17 mouse cellular contexts compared by ENCODE assay signal in the genomic region with DNA sequence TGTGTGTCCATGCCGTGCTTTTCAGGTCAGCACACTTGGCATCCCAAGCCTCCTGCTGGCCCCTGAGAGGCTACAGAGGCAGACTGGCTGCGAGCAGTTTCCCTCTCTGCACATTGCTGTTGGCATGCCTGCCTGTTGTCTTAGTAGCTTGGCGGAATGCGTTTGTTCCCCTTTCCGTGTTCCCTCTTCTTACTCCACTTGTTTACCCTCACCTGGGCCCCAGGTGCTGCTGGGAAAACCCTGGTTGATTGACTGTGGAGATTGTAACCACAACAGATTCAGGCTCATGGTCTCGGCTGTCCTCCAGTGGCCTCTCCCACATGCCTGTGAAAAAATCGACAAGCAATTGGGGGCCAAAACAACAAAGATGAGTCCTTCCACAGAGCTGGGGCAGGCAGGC. TPM values are rescaled to one million over a fixed set of nuclear protein-coding genes. Genes with fewer than 3 reads are reported as not detected.
A peak's percentile ranks its signal among the peaks of the same experiment; 100 is the strongest.
DNase-seq lines count a peak whose midpoint lies in the region; ATAC-seq lines count a peak whose summit lies in the region.
"Had no signal": no experiment of that assay in that cellular context is flagged by ENCODE, and none has a peak within 500 bp of the region (broad histone marks: within the 10 kb centered on the region; RNA-seq: fewer than 3 reads in every experiment).

No protein-coding gene starts in this region.

- peaks cover 15% of the 10 kb centered on the region for H3K4me1 ChIP-seq in embryonic facial prominence, embryonic 14.5 days (ENCODE audit: control insufficient read depth, insufficient read depth, low read length)
- H3K4me1 ChIP-seq in hindbrain, embryonic 13.5 days (replicated peaks), result 0 out of 2 replicates have a peak, but pooled peaks cover 19% of the 10 kb centered on the region
- H3K4me1 ChIP-seq in midbrain, embryonic 13.5 days (replicated peaks), result peaks cover 14% of the 10 kb centered on the region
- H3K4me1 ChIP-seq: intestine, embryonic 15.5 days; liver, embryonic 13.5 days; megakaryocyte, embryonic 14.5 days had no signal

- no peak overlapping the region for H3K9ac ChIP-seq in embryonic facial prominence, embryonic 14.5 days (ENCODE audit: low read depth, low read length)
- no peak overlapping the region for H3K9ac ChIP-seq in hindbrain, embryonic 13.5 days
- no peak overlapping the region for H3K9ac ChIP-seq in midbrain, embryonic 13.5 days (replicated peaks)
- H3K9ac ChIP-seq: forebrain, postnatal 0 days; intestine, embryonic 15.5 days; liver, embryonic 13.5 days; neural tube, embryonic 12.5 days had no signal

- no peak overlapping the region for H3K4me2 ChIP-seq in embryonic facial prominence, embryonic 14.5 days (ENCODE audit: low read depth, low read length)
- no peak overlapping the region for H3K4me2 ChIP-seq in hindbrain, embryonic 13.5 days
- no peak overlapping the region for H3K4me2 ChIP-seq in midbrain, embryonic 13.5 days (replicated peaks)
- H3K4me2 ChIP-seq: intestine, embryonic 15.5 days; liver, embryonic 13.5 days; neural tube, embryonic 12.5 days had no signal

- no peaks in the 10 kb centered on the region for H3K27me3 ChIP-seq in embryonic facial prominence, embryonic 14.5 days (replicated peaks; ENCODE audit: control insufficient read depth, insufficient read depth, low read length)
- H3K27me3 ChIP-seq in hindbrain, embryonic 13.5 days, result no peaks in the 10 kb centered on the region
- peaks cover 4% of the 10 kb centered on the region; the same call in 1 of the 2 replicates for H3K27me3 ChIP-seq in midbrain, embryonic 13.5 days
- H3K27me3 ChIP-seq: intestine, embryonic 15.5 days; liver, embryonic 13.5 days had no signal

- WGBS in embryonic facial prominence, embryonic 14.5 days, result 73% methylated on average over 7 of the region's 7 CpGs
- 71% methylated on average over 7 of the region's 7 CpGs for WGBS in hindbrain, embryonic 13.5 days
- 73% methylated on average over 7 of the region's 7 CpGs for WGBS in midbrain, embryonic 13.5 days

- H3K4me3 ChIP-seq in embryonic facial prominence, embryonic 14.5 days (ENCODE audit: low read depth, low read length), result no peak overlapping the region
- no peak overlapping the region for H3K4me3 ChIP-seq in hindbrain, embryonic 13.5 days
- H3K4me3 ChIP-seq in midbrain, embryonic 13.5 days (replicated peaks), result no peak overlapping the region
- H3K4me3 ChIP-seq: gastrocnemius, adult 2 months; intestine, embryonic 15.5 days; liver, embryonic 13.5 days; megakaryocyte, embryonic 14.5 days; neural tube, embryonic 12.5 days had no signal

- no peaks in the 10 kb centered on the region for H3K36me3 ChIP-seq in embryonic facial prominence, embryonic 14.5 days (ENCODE audit: control insufficient read depth, insufficient read depth, low read length)
- no peaks in the 10 kb centered on the region for H3K36me3 ChIP-seq in hindbrain, embryonic 13.5 days
- H3K36me3 ChIP-seq in midbrain, embryonic 13.5 days, result no peaks in the 10 kb centered on the region
- H3K36me3 ChIP-seq: intestine, embryonic 15.5 days; liver, embryonic 13.5 days; neural tube, embryonic 12.5 days had no signal

- no peak for ATAC-seq in embryonic facial prominence, embryonic 14.5 days (ENCODE audit: low read depth)
- no peak for ATAC-seq in hindbrain, embryonic 13.5 days (ENCODE audit: low FRiP score)
- ATAC-seq in midbrain, embryonic 13.5 days, result no peak
- ATAC-seq: forebrain, postnatal 0 days; intestine, embryonic 15.5 days had no signal

- DNase-seq in kidney, adult 9 months, result peak; percentile 18
- DNase-seq in kidney, postnatal 14 days, result no peak
- DNase-seq in R1 (ENCODE audit: low read depth, low spot score), result peak; percentile 23
- peak; percentile 37 for DNase-seq in embryonic facial prominence, embryonic 14.5 days (ENCODE audit: low spot score)
- DNase-seq in lung, postnatal 25 days (ENCODE audit: low spot score), result peak; percentile 82
- DNase-seq: adrenal gland, adult 2 months; forebrain, postnatal 0 days; gastrocnemius, adult 2 months; heart, adult 11 months; liver, embryonic 13.5 days; right cerebral cortex, postnatal 14 days; thymus, postnatal 14 days had no signal

- H3K9me3 ChIP-seq in embryonic facial prominence, embryonic 14.5 days (ENCODE audit: control insufficient read depth, low read length), result no peaks in the 10 kb centered on the region
- no peaks in the 10 kb centered on the region for H3K9me3 ChIP-seq in hindbrain, embryonic 13.5 days
- H3K9me3 ChIP-seq in midbrain, embryonic 13.5 days, result no peaks in the 10 kb centered on the region
- H3K9me3 ChIP-seq: intestine, embryonic 15.5 days; liver, embryonic 13.5 days; megakaryocyte, embryonic 14.5 days; neural tube, embryonic 12.5 days had no signal

- H3K27ac ChIP-seq in embryonic facial prominence, embryonic 14.5 days (replicated peaks; ENCODE audit: low read depth, low read length), result no peak overlapping the region
- no peak overlapping the region for H3K27ac ChIP-seq in hindbrain, embryonic 13.5 days
- H3K27ac ChIP-seq in midbrain, embryonic 13.5 days, result no peak overlapping the region
- H3K27ac ChIP-seq: gastrocnemius, adult 2 months; intestine, embryonic 15.5 days; liver, embryonic 13.5 days; neural tube, embryonic 12.5 days had no signal

RNA-seq across cellular contexts. Expression of gene Eva1c, which starts 22.2 kb away (rescaled TPM):
- 3.7 and 4.5 TPM in 2 replicates for polyA plus RNA-seq in embryonic facial prominence, embryonic 14.5 days (2014; fragmentation: Nextera tagmentation; extraction: Ambion mirVana)
- polyA plus RNA-seq in hindbrain, embryonic 13.5 days (2015; fragmentation: Nextera tagmentation; extraction: Ambion mirVana), result 2.5 and 3.2 TPM in 2 replicates
- polyA plus RNA-seq in midbrain, embryonic 13.5 days (2015; fragmentation: Nextera tagmentation; extraction: Ambion mirVana), result 1.7 and 2.6 TPM in 2 replicates

RNA-seq across cellular contexts. Expression of gene Urb1, which starts 38.5 kb away (rescaled TPM):
- 11.6 and 12.6 TPM in 2 replicates for polyA plus RNA-seq in embryonic facial prominence, embryonic 14.5 days (2014; fragmentation: Nextera tagmentation; extraction: Ambion mirVana)
- 8.1 and 9.6 TPM in 2 replicates for polyA plus RNA-seq in hindbrain, embryonic 13.5 days (2015; fragmentation: Nextera tagmentation; extraction: Ambion mirVana)
- 8.7 and 9.8 TPM in 2 replicates for polyA plus RNA-seq in midbrain, embryonic 13.5 days (2015; fragmentation: Nextera tagmentation; extraction: Ambion mirVana)
